Mouse (Mus musculus) frontal cortex, postnatal 25 days (tissue): ENCODE measurements at regions not wholly inside any gene's neighbourhood (a gene's known extent, or its start where the extent isn't known, plus 50 kb on each side); places are given as distances from the start of the nearest gene placed in this dataset.

ENCODE experiments used
- DNase-seq, 2 experiments: peaks; one replicate each; pipeline ENCODE4 v3.0.0; 2022; ENCODE audit warnings: low spot score in 2 of 2

DNA sequence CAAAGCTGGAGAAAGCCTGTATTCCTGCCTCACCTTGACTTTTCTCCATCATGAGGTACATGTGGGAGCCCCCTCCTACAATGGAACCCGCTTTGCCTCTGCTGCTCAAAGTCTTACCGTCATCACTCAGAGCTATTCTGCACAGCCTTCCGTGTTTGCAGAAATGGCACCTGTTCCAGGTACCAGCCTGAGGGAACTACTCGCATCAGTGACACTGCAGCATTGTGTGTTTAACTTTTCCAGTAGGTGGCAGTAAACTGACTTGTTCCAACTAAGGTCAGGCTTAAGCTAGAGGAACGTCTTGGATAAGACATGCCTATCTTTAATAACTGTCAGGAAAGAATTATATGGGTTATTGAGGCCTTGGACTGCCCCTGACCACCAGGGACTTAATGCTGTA is 71.4 kb downstream of the Fam173b start:
- no peak for DNase-seq

DNA sequence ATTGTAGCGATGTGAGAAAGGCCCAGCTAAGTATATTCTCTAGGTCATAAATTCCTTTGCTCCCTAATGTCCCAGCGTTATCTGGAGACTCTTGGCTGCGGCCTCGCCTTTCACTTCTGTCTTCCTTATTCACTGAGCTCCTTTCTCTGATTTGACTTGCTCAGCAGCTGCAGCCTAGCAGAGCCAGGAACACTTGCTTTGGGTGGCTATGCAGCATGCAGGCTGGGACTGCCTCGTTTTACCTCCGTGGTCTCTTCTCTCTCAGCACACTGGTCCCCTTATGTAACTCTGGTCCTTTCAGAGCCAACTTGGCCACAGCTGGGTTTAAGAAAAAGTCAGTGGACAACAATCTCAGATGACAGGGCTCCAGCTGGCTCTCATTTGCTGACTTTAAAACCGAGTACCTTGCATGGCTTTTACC is 75.1 kb downstream of the Fam173b start:
- no peak for DNase-seq

DNA sequence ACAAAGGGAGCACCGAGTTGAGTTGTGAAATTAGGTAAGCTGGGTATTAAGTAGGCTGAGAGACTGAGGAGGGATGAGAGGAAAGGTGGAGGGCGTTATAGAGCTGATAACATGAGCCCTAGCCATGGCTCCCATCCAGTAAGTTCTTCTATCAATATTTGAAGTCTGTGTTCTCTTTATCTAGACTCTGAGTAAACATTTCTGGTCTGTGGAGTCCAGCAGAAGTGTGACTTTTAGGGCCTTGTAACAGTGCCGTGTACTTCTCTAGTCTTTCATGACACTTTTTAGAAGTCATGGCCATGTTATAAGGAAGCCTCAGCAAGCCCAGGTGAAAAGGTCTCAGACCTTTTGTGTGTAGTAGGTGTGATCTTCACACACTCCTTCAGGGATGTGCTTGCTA is 91.5 kb downstream of the Fam173b start:
- DNase-seq = no peak

- DNase-seq = no peak
Measured at GRCm38 (mm10) chr15:31694877-31695671, 93.4 kb downstream of the Fam173b start.

- DNase-seq = no peak
Measured at GRCm38 (mm10) chr15:31703400-31703799, 101.7 kb downstream of the Fam173b start.

DNA sequence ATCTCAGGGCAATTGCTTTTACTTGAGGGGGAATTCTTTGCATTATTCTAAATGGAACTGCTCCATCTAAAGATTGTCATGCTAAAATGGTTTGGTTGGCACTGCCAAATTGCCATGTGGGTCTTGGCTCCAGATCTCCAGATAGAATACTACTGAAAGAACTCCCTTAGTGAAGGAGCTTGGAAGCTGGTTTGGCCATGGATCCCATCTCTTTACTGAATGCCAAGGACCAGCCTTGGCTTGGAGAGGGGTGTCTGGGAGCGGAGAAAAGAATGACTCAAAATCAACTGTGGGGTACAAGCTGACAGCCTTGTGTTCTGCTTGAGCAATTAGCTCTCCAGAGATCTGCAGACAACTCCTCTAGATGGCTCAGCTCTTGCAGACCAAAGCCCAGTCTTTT is 105.8 kb downstream of the Fam173b start:
- DNase-seq = no peak

- no peak for DNase-seq
Measured at GRCm38 (mm10) chr15:31721019-31721418, 119.4 kb downstream of the Fam173b start.

DNA sequence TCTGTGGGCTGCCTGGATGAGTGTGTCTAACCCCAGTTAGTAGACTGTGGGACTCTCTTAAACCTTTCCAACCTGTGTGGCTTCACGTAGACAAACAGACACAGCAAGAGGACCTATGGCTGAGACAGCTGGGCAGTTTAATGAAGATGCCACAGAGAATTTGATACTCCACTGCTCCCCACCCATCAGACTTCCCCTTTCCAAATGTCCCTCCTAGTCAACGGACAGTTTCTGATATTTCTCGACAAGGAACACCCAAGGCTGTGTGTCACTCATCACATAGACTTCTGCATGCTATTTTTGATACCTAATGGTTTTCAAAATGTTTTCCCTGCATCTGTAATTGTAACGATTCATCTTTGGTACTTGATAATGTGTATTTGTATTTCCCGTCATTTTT is 120.8 kb downstream of the Fam173b start:
- DNase-seq = no peak

GRCm38 (mm10) chr15:31724252-31724651 is 122.6 kb downstream of the Fam173b start:
- DNase-seq = no peak

GRCm38 (mm10) chr15:31729133-31729532 is 127.5 kb downstream of the Fam173b start:
- no peak for DNase-seq

DNA sequence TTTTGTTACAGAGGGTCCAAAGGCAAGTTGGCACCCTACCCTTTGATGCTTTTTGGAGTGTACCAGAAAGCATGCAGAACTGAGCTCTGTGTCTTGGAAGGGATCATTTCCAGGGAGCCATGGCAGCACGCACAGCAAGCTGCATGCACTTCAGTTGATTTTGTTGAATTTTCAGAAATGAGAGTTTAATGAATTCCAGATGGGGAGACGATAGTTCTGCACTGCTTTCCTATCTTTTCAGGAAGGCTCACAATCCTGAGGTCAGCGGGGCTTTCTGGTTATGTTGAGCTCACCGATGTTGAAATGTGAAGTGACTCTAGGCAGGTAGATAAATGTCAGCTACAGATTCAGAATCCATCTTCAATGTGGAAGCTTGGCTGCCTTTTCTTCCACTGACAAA is 140.0 kb downstream of the Fam173b start:
- no peak for DNase-seq

GRCm38 (mm10) chr15:31744570-31744969 is 142.9 kb downstream of the Fam173b start:
- no peak for DNase-seq

DNA sequence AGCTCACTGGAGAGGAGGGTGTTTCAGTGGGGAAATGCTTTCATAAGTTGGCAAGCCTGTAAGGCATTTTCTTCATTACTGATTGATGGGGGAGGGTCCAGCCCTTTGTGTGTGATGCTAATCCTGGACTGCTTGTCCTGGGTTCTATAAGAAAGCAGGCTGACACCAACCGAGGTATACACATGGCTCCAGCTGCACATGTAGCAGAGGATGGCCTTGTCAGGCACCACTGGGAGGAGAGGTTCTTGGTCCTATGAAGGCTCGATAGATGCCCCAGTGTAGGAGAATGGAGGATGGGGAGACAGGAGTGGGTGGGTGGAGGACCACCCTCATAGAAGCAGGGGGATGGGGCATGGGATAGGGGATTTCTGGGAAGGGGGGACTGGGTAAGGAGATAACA is 151.0 kb downstream of the Fam173b start:
- no peak for DNase-seq

DNA sequence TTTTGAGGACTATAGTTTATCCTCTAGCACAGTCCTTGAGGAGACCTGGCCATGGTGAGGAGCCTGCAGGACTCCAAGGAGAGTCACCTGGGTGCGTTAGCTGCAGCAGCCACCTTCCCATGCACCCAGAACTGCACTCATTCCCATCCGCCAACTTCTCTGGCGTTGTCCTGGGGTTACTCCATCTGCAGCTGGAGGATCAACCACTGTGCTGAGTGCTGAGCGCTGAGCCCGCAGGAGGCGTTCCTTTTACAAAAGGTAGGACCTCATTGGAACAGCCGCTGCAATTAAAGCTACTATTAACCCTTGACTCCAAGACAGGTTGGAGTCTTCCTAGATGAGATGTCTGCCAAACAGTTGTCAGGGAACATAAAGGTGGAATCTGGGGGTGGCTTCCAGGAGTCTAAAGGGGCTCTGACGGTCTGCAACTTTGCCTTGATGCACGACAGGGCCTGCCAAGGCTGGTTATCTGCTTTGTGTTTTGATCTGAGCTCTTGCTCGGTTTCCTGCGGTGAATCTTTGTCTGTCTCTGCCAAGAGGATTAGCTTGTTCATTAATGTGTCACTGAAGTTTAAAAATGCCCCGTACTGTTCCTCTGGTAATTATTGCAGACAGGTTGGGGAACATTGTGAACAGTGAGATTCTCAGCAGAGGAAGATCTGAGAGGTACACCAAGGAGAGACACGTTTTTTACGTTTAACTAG is 152.1 kb downstream of the Fam173b start:
- no peak for DNase-seq

GRCm38 (mm10) chr15:31768959-31769844 is 167.6 kb downstream of the Fam173b start:
- no peak for DNase-seq

GRCm38 (mm10) chr15:31783081-31783480 is 181.4 kb downstream of the Fam173b start:
- no peak for DNase-seq

GRCm38 (mm10) chr15:31785022-31785421 is 183.4 kb downstream of the Fam173b start:
- DNase-seq = no peak

DNA sequence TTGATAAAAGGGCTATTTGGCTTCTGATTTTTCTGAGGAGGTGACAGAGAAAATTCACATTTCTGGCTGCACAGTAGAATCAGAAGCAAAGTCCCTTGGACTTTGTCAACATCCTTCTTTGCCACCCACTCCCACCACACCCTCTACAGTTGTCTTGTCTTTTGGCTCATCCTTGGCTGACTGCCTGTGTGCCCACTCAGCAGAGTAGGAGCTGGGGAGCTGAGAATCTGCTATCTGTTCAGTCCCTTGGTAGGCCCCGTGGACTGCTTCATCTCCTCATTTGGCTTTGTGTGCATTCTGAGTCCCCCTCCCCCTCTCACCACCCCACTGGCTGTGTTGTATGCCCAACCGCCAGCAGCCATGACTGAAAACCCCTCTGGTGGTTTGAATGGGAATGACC is 197.2 kb downstream of the Fam173b start:
- peak; percentile 23 to 49 for DNase-seq

- DNase-seq = no peak
Measured at GRCm38 (mm10) chr15:31805522-31805921, 203.9 kb downstream of the Fam173b start.

GRCm38 (mm10) chr15:31815551-31815950 is 213.9 kb downstream of the Fam173b start:
- DNase-seq = no peak

DNA sequence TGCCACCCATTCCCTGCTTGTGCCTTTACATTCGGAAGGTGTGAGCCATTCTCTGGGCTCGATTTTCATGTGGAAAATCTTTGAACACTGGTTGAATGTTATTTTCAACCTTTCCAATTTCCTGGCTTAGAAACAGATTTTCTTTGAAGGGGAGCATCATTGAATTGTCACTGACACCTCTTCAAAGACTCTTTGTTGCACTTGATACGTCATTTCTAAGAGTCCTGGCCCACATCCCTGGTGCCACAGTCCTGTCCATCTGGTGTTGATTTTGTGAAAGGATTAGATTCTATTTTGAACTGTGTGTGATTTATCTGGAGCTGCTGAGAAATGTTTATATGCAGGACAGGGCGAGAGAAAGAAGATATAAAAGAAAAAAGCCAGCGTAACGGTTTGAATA is 217.6 kb downstream of the Fam173b start:
- no peak for DNase-seq

DNA sequence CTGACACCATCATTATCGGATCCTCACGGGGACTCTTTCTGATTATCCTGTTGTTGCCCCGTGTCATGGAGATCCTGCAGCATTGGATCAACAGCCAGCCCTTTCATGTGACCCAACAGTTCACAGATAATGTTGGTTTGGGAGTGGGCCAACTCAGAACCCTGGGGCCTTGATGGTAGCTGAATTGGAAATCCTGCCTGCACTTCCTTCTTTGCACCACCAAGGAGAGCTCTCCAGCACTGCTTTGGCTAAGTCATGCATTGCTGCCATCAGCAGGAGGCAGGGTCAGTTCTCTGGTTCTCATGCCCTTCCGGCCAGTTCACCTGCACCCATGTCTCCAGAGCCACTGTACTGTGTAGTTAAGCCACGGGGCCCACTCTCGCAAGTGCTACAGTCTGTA is 225.6 kb downstream of the Fam173b start:
- DNase-seq = no peak
